Mouse (Mus musculus) liver, embryonic 16.5 days (tissue): ENCODE measurements around the gene Stap1. TPM values are rescaled to one million over a fixed set of nuclear protein-coding genes. Genes with fewer than 3 reads are reported as not detected.

ENCODE experiments used
- ATAC-seq: fragments of 200-750 bp; cut with Nextera tagmentation; 2 replicates; pipeline ENCODE4 v1.8.0; 2017; ENCODE audit warnings: low read depth, mild to moderate bottlenecking, moderate number of reproducible peaks, moderate library complexity
- H3K27ac ChIP-seq: fragments of 300-500 bp; sonication (generic); 2 replicates; pipeline ENCODE4 v1.5.1; 2014; ENCODE audit warnings: mild to moderate bottlenecking, low read length
- H3K27me3 ChIP-seq: fragments of 300-500 bp; sonication (generic); 2 replicates; pipeline ENCODE4 v1.6.1; 2014; ENCODE audit warnings: low read depth, low read length, mixed read lengths; ENCODE audit not compliant: control insufficient read depth, insufficient read depth
- H3K36me3 ChIP-seq: fragments of 300-500 bp; sonication (generic); 2 replicates; pipeline ENCODE4 v1.6.1; 2014; ENCODE audit warnings: mild to moderate bottlenecking; ENCODE audit not compliant: control insufficient read depth, insufficient read depth
- H3K4me1 ChIP-seq: fragments of 300-500 bp; sonication (generic); 2 replicates; pipeline ENCODE4 v1.6.1; 2014; ENCODE audit warnings: low read depth, low read length, mixed read lengths; ENCODE audit not compliant: control insufficient read depth
- H3K4me2 ChIP-seq: fragments of 300-500 bp; sonication (generic); 2 replicates; pipeline ENCODE4 v1.6.1; 2014; ENCODE audit warnings: low read depth, low read length, mixed read lengths
- H3K4me3 ChIP-seq: fragments of 300-500 bp; sonication (generic); 2 replicates; pipeline ENCODE4 v1.5.1; 2014; ENCODE audit warnings: low read depth, mild to moderate bottlenecking, low read length
- H3K9ac ChIP-seq: fragments of 300-500 bp; sonication (generic); 2 replicates; pipeline ENCODE4 v1.6.1; 2014; ENCODE audit warnings: low read depth, low read length
- H3K9me3 ChIP-seq: fragments of 300-500 bp; sonication (generic); replicated peaks from 2 replicates; pipeline ENCODE4 v1.6.1; 2016; ENCODE audit warnings: low read length; ENCODE audit not compliant: control insufficient read depth
- WGBS: fragments of 180-500 bp; shearing (Covaris S2); extraction: QIAGEN DNeasy Blood & Tissue Kit; methylation state at CpG from one replicate; pipeline ENCODE4 v1.1.7; 2014; ENCODE audit not compliant: insufficient replicate concordance; 5-methylcytosine and 5-hydroxymethylcytosine counted together
- polyA plus RNA-seq: library from polyadenylated mRNA; unstranded; fragments of >200 nt; fragmentation: Nextera tagmentation; extraction: Ambion mirVana; gene quantifications from 2 replicates; pipeline ENCODE4 v1.2.1, GENCODE M21; 2015

Stap1 gene
- polyA plus RNA-seq = 2.6 and 2.9 TPM in 2 replicates

DNA sequence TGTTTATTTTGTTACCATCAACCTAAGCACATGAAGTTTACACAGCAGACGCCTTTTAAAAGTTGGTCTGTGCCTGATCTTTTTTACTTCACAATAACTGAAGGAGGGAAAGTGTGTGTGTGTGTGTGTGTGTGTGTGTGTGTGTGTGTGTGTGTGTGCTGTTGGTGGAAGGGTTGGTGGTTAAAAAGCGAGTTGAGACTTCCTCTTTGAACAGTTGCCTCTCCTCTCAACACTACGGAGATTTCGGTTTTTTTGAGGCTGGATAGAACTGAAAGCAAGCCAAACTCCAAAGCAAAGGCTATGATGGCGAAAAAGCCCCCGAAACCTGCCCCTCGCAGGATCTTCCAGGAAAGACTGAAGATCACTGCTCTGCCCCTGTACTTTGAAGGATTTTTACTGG lies at the start of gene Stap1:
Gene Stap1 (plus strand): TSS at position 209 of the 400 bp plus-strand sequence.
- WGBS = 12% methylated on average over 7 of the region's 7 CpGs
- H3K27me3 ChIP-seq = no peaks in the 10 kb centered on the region
- peak within 1 kb of the TSS; percentile 44 for H3K9ac ChIP-seq
- H3K4me1 ChIP-seq = peaks cover 14% of the 10 kb centered on the region
- H3K4me2 ChIP-seq = peak within 1 kb of the TSS; percentile 52
- H3K36me3 ChIP-seq = no peaks in the 10 kb centered on the region
- no peak for ATAC-seq
- H3K27ac ChIP-seq = peak within 1 kb of the TSS; percentile 41; the same call in 1 of the 2 replicates
- H3K9me3 ChIP-seq = no peaks in the 10 kb centered on the region
- H3K4me3 ChIP-seq = peak within 1 kb of the TSS; percentile 54

DNA sequence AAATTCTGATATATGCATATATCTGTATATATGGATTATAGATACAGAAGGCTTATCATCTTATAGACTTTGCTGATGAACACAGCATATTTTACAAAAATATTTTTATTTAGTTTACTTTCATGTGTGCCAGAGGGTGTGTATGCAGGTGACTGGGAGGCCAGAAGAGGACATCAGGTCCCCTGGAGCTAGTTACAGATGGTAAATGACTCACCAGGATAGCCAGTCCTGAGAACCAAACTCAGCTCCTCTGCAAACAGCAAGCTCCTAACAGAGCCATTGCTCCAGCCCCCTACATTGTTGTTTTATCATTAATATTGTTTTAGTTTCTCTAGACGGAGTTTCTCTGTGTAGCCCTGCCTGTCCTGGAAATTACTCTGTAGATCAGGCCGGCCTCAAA lies 41.7 kb upstream of the Stap1 start:
- no peak overlapping the region for H3K9ac ChIP-seq
- WGBS = 66% methylated on average over 2 of the region's 2 CpGs
- no peaks in the 10 kb centered on the region for H3K27me3 ChIP-seq
- H3K4me2 ChIP-seq = no peak overlapping the region
- ATAC-seq = no peak
- H3K27ac ChIP-seq = no peak overlapping the region
- no peak overlapping the region for H3K4me3 ChIP-seq
- no peaks in the 10 kb centered on the region for H3K4me1 ChIP-seq
- peaks cover 5% of the 10 kb centered on the region for H3K36me3 ChIP-seq
- H3K9me3 ChIP-seq = no peaks in the 10 kb centered on the region

DNA sequence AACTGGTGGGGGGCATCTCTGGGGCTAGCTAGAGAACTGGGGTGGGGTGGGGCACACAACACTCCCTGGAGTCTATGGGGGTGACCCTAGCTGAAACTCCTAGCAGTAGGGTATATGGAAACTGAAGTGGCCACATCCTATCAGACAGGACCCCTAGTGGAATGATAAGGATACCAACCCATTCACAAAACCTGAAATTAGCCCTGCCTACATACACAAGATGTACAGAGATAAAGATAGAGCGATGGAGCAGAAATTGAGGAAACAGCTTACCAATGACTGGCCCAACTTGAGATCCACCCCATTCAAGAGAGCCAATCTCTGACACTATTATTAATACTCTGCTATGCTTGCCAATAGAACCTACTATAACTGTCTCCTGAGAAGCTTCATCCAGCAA lies 8.0 kb upstream of the Stap1 start:
- peak overlapping the region; percentile 22; the same call in 1 of the 2 replicates for H3K9ac ChIP-seq
- 24% methylated on average over 1 of the region's 1 CpGs for WGBS

DNA sequence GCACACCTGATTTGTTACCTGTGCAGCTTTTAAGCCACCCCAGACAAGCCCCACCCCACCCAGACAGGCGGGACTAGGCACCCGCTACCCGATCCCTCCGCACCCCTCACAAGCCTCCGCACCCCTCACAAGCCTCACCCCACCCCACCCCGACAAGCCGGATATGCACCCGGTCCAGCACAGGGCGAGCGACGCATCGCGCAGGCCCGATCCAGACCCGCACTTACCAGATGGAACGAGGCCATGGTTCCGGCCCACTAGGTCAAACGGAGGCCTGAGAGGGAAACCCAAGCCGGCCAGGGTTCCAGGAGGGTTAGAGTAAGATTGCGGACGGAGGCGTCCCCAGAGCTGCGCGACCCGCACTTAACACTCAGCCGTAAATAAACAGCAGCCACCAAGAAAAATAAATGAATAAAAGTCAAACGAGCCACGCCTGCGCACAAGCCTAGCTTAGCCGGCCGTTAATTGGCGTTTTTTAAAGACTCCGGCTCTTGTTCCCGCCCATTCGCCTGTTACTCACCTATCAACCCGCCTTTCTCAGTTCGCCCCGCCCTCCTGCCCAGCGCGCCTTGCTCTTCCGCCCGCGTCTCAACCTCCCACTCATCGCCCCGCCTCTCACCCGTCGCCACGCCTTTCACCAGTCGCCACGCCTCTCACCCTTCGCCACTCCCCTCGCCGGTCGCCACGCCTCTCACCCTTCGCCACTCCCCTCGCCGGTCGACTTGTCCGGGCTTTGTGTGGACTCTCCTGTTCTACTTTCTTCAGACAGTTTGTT lies 6.3 kb upstream of the Stap1 start, which contains the start of gene Cenpc1:
Gene Cenpc1 (minus strand): TSS at position 483 of the 775 bp plus-strand sequence.
- peak within 1 kb of the TSS; percentile 86 for H3K9ac ChIP-seq
- H3K4me2 ChIP-seq = peak within 1 kb of the TSS; percentile 85
- ATAC-seq = peak; percentile 90
- WGBS = under 1% methylated on average over 60 of the region's 60 CpGs
- peaks cover 30% of the 10 kb centered on the region for H3K4me1 ChIP-seq
- H3K36me3 ChIP-seq = no peaks in the 10 kb centered on the region
- H3K27ac ChIP-seq = peak within 1 kb of the TSS; percentile 99
- H3K4me3 ChIP-seq = peak within 1 kb of the TSS; percentile 90
- H3K27me3 ChIP-seq = no peaks in the 10 kb centered on the region
- H3K9me3 ChIP-seq = no peaks in the 10 kb centered on the region

More for the DNA sequence above, 8.0 kb upstream of the Stap1 start:
- Histone ChIP-seq H3K27me3 (no peaks in the 10 kb centered on the region), H3K36me3 (no peaks in the 10 kb centered on the region), H3K9me3 (no peaks in the 10 kb centered on the region), H3K4me2 (peak overlapping the region; percentile 65), H3K4me3 (peak overlapping the region; percentile 90), H3K4me1 (peaks cover 24% of the 10 kb centered on the region), H3K27ac (peak overlapping the region; percentile 1)
- ATAC-seq = no peak

- H3K9me3 ChIP-seq = no peaks in the 10 kb centered on the region
- WGBS = under 1% methylated on average over 17 of the region's 17 CpGs
- peak overlapping the region; percentile 59 for H3K9ac ChIP-seq
- peak overlapping the region; percentile 64 for H3K4me3 ChIP-seq
- H3K4me2 ChIP-seq = peak overlapping the region; percentile 85
- peaks cover 30% of the 10 kb centered on the region for H3K4me1 ChIP-seq
- peak; percentile 17 for ATAC-seq
- peak overlapping the region; percentile 85 for H3K27ac ChIP-seq
- H3K36me3 ChIP-seq = no peaks in the 10 kb centered on the region
- no peaks in the 10 kb centered on the region for H3K27me3 ChIP-seq
Observed at GRCm38 (mm10) chr5:86065876-86066550, 5.5 kb upstream of the Stap1 start.

DNA sequence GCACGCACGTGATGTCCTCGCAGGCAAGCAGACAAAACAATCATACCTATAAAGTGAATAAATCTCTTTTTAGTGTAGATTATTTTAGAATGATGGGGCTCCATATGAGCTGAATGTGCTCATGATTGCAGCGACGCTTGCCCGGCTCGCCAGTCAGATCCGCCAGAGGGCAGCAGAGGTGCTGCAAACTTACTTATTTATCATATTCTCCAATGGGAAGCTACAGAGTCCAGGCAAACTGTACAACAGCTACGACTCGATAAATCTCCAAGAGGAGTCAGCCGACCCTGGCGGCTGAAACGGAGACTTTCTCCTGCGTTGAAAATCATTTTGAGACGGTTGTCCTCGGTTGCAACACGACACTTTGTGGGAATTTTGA lies 5.0 kb upstream of the Stap1 start:
- H3K9me3 ChIP-seq = no peaks in the 10 kb centered on the region
- no peaks in the 10 kb centered on the region for H3K27me3 ChIP-seq
- H3K4me2 ChIP-seq = peak overlapping the region; percentile 85
- H3K27ac ChIP-seq = peak overlapping the region; percentile 85
- under 1% methylated on average over 17 of the region's 17 CpGs for WGBS
- H3K4me3 ChIP-seq = peak overlapping the region; percentile 64
- ATAC-seq = peak; percentile 10; the same call in 1 of the 2 replicates
- no peaks in the 10 kb centered on the region for H3K36me3 ChIP-seq
- peaks cover 30% of the 10 kb centered on the region for H3K4me1 ChIP-seq
- H3K9ac ChIP-seq = peak overlapping the region; percentile 59

- Histone ChIP-seq H3K9ac (no peak overlapping the region), H3K27ac (peak overlapping the region; percentile 54), H3K4me3 (no peak overlapping the region), H3K4me1 (peaks cover 26% of the 10 kb centered on the region), H3K4me2 (no peak overlapping the region), H3K27me3 (no peaks in the 10 kb centered on the region), H3K36me3 (no peaks in the 10 kb centered on the region), H3K9me3 (no peaks in the 10 kb centered on the region)
- no peak for ATAC-seq
- 19% methylated on average over 3 of the region's 3 CpGs for WGBS
Observed at GRCm38 (mm10) chr5:86068451-86068850, 3.1 kb upstream of the Stap1 start.

GRCm38 (mm10) chr5:86069121-86069520 lies 2.4 kb upstream of the Stap1 start:
- H3K4me3 ChIP-seq = no peak overlapping the region
- H3K9me3 ChIP-seq = no peaks in the 10 kb centered on the region
- no peaks in the 10 kb centered on the region for H3K27me3 ChIP-seq
- no peaks in the 10 kb centered on the region for H3K36me3 ChIP-seq
- no peak overlapping the region for H3K27ac ChIP-seq
- H3K9ac ChIP-seq = no peak overlapping the region
- WGBS = 33% methylated on average over 6 of the region's 6 CpGs
- H3K4me2 ChIP-seq = no peak overlapping the region
- no peak for ATAC-seq
- peaks cover 22% of the 10 kb centered on the region for H3K4me1 ChIP-seq
